Mouse (Mus musculus): ENCODE results near the gene 7530416G11Rik.

The 7530416G11Rik gene

GRCm38 (mm10) chr15:85503127-85503526 lies at the start of gene 7530416G11Rik:
7530416G11Rik (minus strand) TSS chr15:85503227.
- no peak for DNase-seq

- DNase-seq, result no peak
Measured at GRCm38 (mm10) chr15:85546500-85546899, 43.5 kb upstream of the 7530416G11Rik start.

GRCm38 (mm10) chr15:85545369-85545768 lies 42.3 kb upstream of the 7530416G11Rik start:
- no peak for DNase-seq

GRCm38 (mm10) chr15:85538170-85538569 lies 35.1 kb upstream of the 7530416G11Rik start:
- no peak for DNase-seq

- no peak for DNase-seq
Measured at GRCm38 (mm10) chr15:85537151-85537550, 34.1 kb upstream of the 7530416G11Rik start.

GRCm38 (mm10) chr15:85534646-85535045 lies 31.6 kb upstream of the 7530416G11Rik start:
- no peak for DNase-seq

- no peak for DNase-seq
Measured at GRCm38 (mm10) chr15:85534215-85534614, 31.2 kb upstream of the 7530416G11Rik start.

GRCm38 (mm10) chr15:85532063-85532462 lies 29.0 kb upstream of the 7530416G11Rik start:
- peak; percentile 6 for DNase-seq

GRCm38 (mm10) chr15:85529911-85530310 lies 26.9 kb upstream of the 7530416G11Rik start:
- no peak for DNase-seq

- DNase-seq, result no peak
Measured at GRCm38 (mm10) chr15:85524404-85524950, 21.4 kb upstream of the 7530416G11Rik start.

- peak; percentile 25 for DNase-seq
Measured at GRCm38 (mm10) chr15:85523173-85523991, 20.4 kb upstream of the 7530416G11Rik start.

GRCm38 (mm10) chr15:85519438-85519837 lies 16.4 kb upstream of the 7530416G11Rik start:
- no peak for DNase-seq

- no peak for DNase-seq
Measured at GRCm38 (mm10) chr15:85507370-85508014, 4.5 kb upstream of the 7530416G11Rik start.

- no peak for DNase-seq
Measured at GRCm38 (mm10) chr15:85506680-85507079, 3.7 kb upstream of the 7530416G11Rik start.

- DNase-seq, result no peak
Measured at GRCm38 (mm10) chr15:85505118-85505925, 2.3 kb upstream of the 7530416G11Rik start.

GRCm38 (mm10) chr15:85500267-85500666 lies 2.8 kb downstream of the 7530416G11Rik start:
- DNase-seq, result no peak

GRCm38 (mm10) chr15:85497981-85498475 lies 5.0 kb downstream of the 7530416G11Rik start:
- no peak for DNase-seq

GRCm38 (mm10) chr15:85497548-85497947 lies 5.5 kb downstream of the 7530416G11Rik start:
- no peak for DNase-seq

GRCm38 (mm10) chr15:85494163-85494621 lies 8.8 kb downstream of the 7530416G11Rik start:
- DNase-seq, result no peak

GRCm38 (mm10) chr15:85489751-85490150 lies 13.3 kb downstream of the 7530416G11Rik start:
- DNase-seq, result no peak

- DNase-seq, result no peak
Measured at GRCm38 (mm10) chr15:85488900-85489299, 14.1 kb downstream of the 7530416G11Rik start.

GRCm38 (mm10) chr15:85480630-85481029 lies 22.4 kb downstream of the 7530416G11Rik start:
- peak; percentile 29 for DNase-seq

GRCm38 (mm10) chr15:85479919-85480318 lies 23.1 kb downstream of the 7530416G11Rik start:
- no peak for DNase-seq

Data from cerebellum, adult 11 months (tissue).